9 mouse cellular contexts compared by ENCODE assay signal in the genomic region with DNA sequence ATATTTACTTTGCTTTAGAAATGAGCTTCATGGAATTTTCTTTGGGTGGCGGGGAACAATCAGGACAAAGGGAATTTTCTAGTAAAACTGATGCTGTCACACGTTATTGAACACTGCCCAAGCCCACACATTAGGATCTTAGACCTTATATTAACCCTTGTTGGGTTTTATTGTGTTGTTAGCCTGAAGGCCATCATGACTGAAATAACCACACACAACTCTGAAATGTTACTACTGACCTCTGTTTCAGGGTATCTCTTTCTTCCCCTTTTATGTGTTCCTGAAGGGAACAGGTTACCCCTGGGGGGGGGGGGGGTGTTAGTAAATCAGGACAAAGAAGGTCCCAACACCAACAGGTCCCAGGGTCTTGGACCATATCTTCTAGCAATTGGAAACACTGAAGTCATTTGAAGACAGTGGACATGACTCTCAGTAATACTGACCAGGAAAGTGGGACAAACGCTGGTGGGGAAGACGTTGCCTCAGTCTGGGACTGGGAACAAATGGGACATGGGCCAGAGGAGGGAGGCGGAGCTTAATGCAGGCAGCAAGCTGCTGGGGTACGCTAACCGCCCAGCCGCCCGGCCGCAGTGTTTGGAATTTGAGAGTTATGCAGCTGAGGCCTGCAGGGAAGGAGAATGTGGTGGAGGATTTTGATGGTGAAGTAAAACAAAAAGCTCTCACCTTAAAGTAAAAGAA.
DNase-seq lines count a peak whose midpoint lies in the region; ATAC-seq lines count a peak whose summit lies in the region.
"Had no signal": no experiment of that assay in that cellular context is flagged by ENCODE, and none has a peak within 500 bp of the region (broad histone marks: within the 10 kb centered on the region; RNA-seq: fewer than 3 reads in every experiment).

No protein-coding gene starts in this region.

- ATAC-seq in embryonic facial prominence, embryonic 14.5 days (ENCODE audit: low read depth) = no peak
- ATAC-seq in hindbrain, embryonic 14.5 days (ENCODE audit: low FRiP score) = no peak

- peak overlapping the region; percentile 43; the same call in 1 of the 2 replicates for H3K4me2 ChIP-seq in embryonic facial prominence, embryonic 14.5 days (ENCODE audit: low read depth, low read length)
- no peak overlapping the region for H3K4me2 ChIP-seq in hindbrain, embryonic 14.5 days (replicated peaks)

- H3K9me3 ChIP-seq in embryonic facial prominence, embryonic 14.5 days (ENCODE audit: control insufficient read depth, low read length) = no peaks in the 10 kb centered on the region
- no peaks in the 10 kb centered on the region for H3K9me3 ChIP-seq in hindbrain, embryonic 14.5 days (ENCODE audit: control insufficient read depth, low read length)

- H3K4me3 ChIP-seq in embryonic facial prominence, embryonic 14.5 days (ENCODE audit: low read depth, low read length) = no peak overlapping the region
- no peak overlapping the region for H3K4me3 ChIP-seq in hindbrain, embryonic 14.5 days (replicated peaks; ENCODE audit: low read length)

- H3K36me3 ChIP-seq in embryonic facial prominence, embryonic 14.5 days (ENCODE audit: control insufficient read depth, insufficient read depth, low read length) = no peaks in the 10 kb centered on the region
- no peaks in the 10 kb centered on the region for H3K36me3 ChIP-seq in hindbrain, embryonic 14.5 days (replicated peaks; ENCODE audit: control insufficient read depth, insufficient read depth)

- no peaks in the 10 kb centered on the region for H3K27me3 ChIP-seq in embryonic facial prominence, embryonic 14.5 days (replicated peaks; ENCODE audit: control insufficient read depth, insufficient read depth, low read length)
- H3K27me3 ChIP-seq in hindbrain, embryonic 14.5 days (ENCODE audit: control insufficient read depth, insufficient read depth, low read length) = no peaks in the 10 kb centered on the region
- H3K27me3 ChIP-seq: CH12.LX had no signal

- WGBS in embryonic facial prominence, embryonic 14.5 days = 73% methylated on average over 10 of the region's 10 CpGs
- 65% methylated on average over 10 of the region's 10 CpGs for WGBS in hindbrain, embryonic 14.5 days

- H3K9ac ChIP-seq in embryonic facial prominence, embryonic 14.5 days (ENCODE audit: low read depth, low read length) = peak overlapping the region; percentile 35; the same call in 1 of the 2 replicates
- H3K9ac ChIP-seq in hindbrain, embryonic 14.5 days = no peak overlapping the region

- intact Hi-C loops in heart, postnatal 36 days (cut with DNase I) = no loop called here

- peak; percentile 95 for DNase-seq in heart, adult 11 months
- DNase-seq in heart, postnatal 36 days = no peak
- no peak for DNase-seq in embryonic facial prominence, embryonic 14.5 days (ENCODE audit: low spot score)
- DNase-seq in hindbrain, embryonic 14.5 days (ENCODE audit: low spot score) = no peak
- DNase-seq in lung, postnatal 10 days = peak; percentile 75
- DNase-seq in thymus, postnatal 0 days (ENCODE audit: low spot score) = no peak
- DNase-seq in right cerebral cortex, postnatal 25 days = no peak
- DNase-seq in frontal cortex, postnatal 36 days (ENCODE audit: low spot score in 2 of 2) = no peak

- peak overlapping the region; percentile 90 for H3K27ac ChIP-seq in embryonic facial prominence, embryonic 14.5 days (replicated peaks; ENCODE audit: low read depth, low read length)
- peak overlapping the region; percentile 64; the same call in 1 of the 2 replicates for H3K27ac ChIP-seq in hindbrain, embryonic 14.5 days

- H3K4me1 ChIP-seq in embryonic facial prominence, embryonic 14.5 days (ENCODE audit: control insufficient read depth, insufficient read depth, low read length) = peaks cover 43% of the 10 kb centered on the region
- H3K4me1 ChIP-seq in hindbrain, embryonic 14.5 days (replicated peaks; ENCODE audit: control insufficient read depth, insufficient read depth, low read length) = peaks cover 14% of the 10 kb centered on the region

Comparison
In these comparisons a context has a peak if more than half of its experiments do, and no peak if none do; other contexts are left out.
1. DNase-seq: peak in heart, adult 11 months (single experiment) and lung, postnatal 10 days (single experiment); none in heart, postnatal 36 days (0 of 2), embryonic facial prominence, embryonic 14.5 days (single experiment), hindbrain, embryonic 14.5 days (single experiment), thymus, postnatal 0 days (single experiment), right cerebral cortex, postnatal 25 days (single experiment) and frontal cortex, postnatal 36 days (0 of 2).